Mouse (Mus musculus) forebrain, postnatal 0 days (tissue): ENCODE results near the gene Hsd17b14. TPM values are rescaled to one million over a fixed set of nuclear protein-coding genes. Genes with fewer than 3 reads are reported as not detected.

ENCODE experiments used
- ATAC-seq: fragments of 200-750 bp; cut with Nextera tagmentation; 2 replicates; pipeline ENCODE4 v1.8.0; 2017; ENCODE audit warnings: mild to moderate bottlenecking, moderate library complexity
- DNase-seq: peaks from one replicate; pipeline ENCODE4 v3.0.0-alpha.2; 2015
- H3K27ac ChIP-seq: fragments of 300-500 bp; sonication (generic); 2 replicates; pipeline ENCODE4 v1.5.1; 2014; ENCODE audit warnings: low read depth, mild to moderate bottlenecking, antibody characterized with exemption, low read length, moderate library complexity, mixed read lengths
- H3K27me3 ChIP-seq: fragments of 300-500 bp; sonication (generic); 2 replicates; pipeline ENCODE4 v1.6.1; 2014; ENCODE audit warnings: mild to moderate bottlenecking, low read length, mixed read lengths; ENCODE audit not compliant: insufficient read depth
- H3K36me3 ChIP-seq: fragments of 300-500 bp; sonication (generic); 2 replicates; pipeline ENCODE4 v1.6.1; 2014; ENCODE audit warnings: mild to moderate bottlenecking, moderate library complexity; ENCODE audit not compliant: insufficient read depth
- H3K4me1 ChIP-seq: fragments of 300-500 bp; sonication (generic); 2 replicates; pipeline ENCODE4 v1.6.1; 2014; ENCODE audit warnings: antibody characterized with exemption; ENCODE audit not compliant: insufficient read depth
- H3K4me2 ChIP-seq: fragments of 300-500 bp; sonication (generic); 2 replicates; pipeline ENCODE4 v1.6.1; 2014; ENCODE audit warnings: low read depth, mild to moderate bottlenecking, moderate library complexity
- H3K4me3 ChIP-seq: fragments of 300-500 bp; sonication (generic); 2 replicates; pipeline ENCODE4 v1.5.1; 2014; ENCODE audit warnings: low read depth, low read length, mixed read lengths
- H3K9ac ChIP-seq: fragments of 300-500 bp; sonication (generic); 2 replicates; pipeline ENCODE4 v1.6.1; 2014; ENCODE audit warnings: mild to moderate bottlenecking
- H3K9me3 ChIP-seq: fragments of 300-500 bp; sonication (generic); 2 replicates; pipeline ENCODE4 v1.6.1; 2016; ENCODE audit warnings: low read length
- CTCF ChIP-seq: sonication (generic); IDR thresholded peaks from 2 replicates; pipeline ENCODE4 v1.5.1; 2016; ENCODE audit warnings: antibody characterized with exemption, control low read depth, low read depth
- WGBS: fragments of 180-500 bp; shearing (Covaris S2); extraction: QIAGEN DNeasy Blood & Tissue Kit; methylation state at CpG from one replicate; pipeline ENCODE4 v1.1.7; 2014; 5-methylcytosine and 5-hydroxymethylcytosine counted together
- polyA plus RNA-seq: library from polyadenylated mRNA; unstranded; fragments of >200 nt; fragmentation: Nextera tagmentation; extraction: Ambion mirVana; gene quantifications from 2 replicates; pipeline ENCODE4 v1.2.1, GENCODE M21; 2015
- total RNA-seq: library from RNA; depleted of rRNA; stranded (reverse); fragments of >200 nt; gene quantifications from 2 replicates; pipeline ENCODE4 v1.2.3, GENCODE M21; 2014

The Hsd17b14 gene
- total and polyA plus RNA-seq, 2 experiments from 2014 or later, result 0.63 TPM; not detected in 1

- WGBS, result 66% methylated on average over 2 of the region's 2 CpGs
- DNase-seq (no peak), ATAC-seq (no peak)
- Histone ChIP-seq H3K27ac (no peak overlapping the region), H3K36me3 (no peaks in the 10 kb centered on the region), H3K4me2 (no peak overlapping the region), H3K4me3 (no peak overlapping the region), H3K9ac (no peak overlapping the region), H3K27me3 (no peaks in the 10 kb centered on the region), H3K9me3 (no peaks in the 10 kb centered on the region), H3K4me1 (no peaks in the 10 kb centered on the region)
- TF ChIP-seq CTCF, result no peak
These were observed 24.1 kb upstream of the Hsd17b14 start for GRCm38 (mm10) chr7:45530643-45531042.

- Histone ChIP-seq H3K4me2 (no peak overlapping the region), H3K27me3 (no peaks in the 10 kb centered on the region), H3K4me1 (peaks cover 6% of the 10 kb centered on the region), H3K9ac (no peak overlapping the region), H3K4me3 (no peak overlapping the region), H3K27ac (no peak overlapping the region), H3K9me3 (no peaks in the 10 kb centered on the region), H3K36me3 (no peaks in the 10 kb centered on the region)
- 67% methylated on average over 1 of the region's 1 CpGs for WGBS
- DNase-seq (no peak), ATAC-seq (no peak)
- TF ChIP-seq CTCF, result no peak
These were observed 19.0 kb upstream of the Hsd17b14 start for GRCm38 (mm10) chr7:45535676-45536075.

DNA sequence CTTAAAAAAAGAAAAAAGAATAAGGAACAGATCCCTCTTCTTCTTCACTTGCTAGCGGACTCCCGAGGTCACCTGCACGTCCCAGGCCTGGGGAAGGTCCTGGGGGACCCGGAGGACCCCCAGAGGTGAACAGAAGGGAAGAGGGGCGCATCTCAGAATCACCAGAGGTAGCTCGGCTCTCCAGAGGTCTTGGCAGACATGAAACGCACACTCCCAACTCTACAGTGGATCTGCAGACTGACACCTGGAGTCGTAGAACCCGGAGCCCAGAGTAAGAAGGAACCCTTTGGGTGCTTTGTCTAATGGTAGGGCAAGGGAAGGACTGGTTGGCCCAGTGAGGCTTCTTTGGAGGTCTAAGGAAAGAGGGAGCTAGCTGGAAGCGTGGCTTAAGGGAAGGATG lies 17.1 kb upstream of the Hsd17b14 start:
- WGBS, result 85% methylated on average over 10 of the region's 10 CpGs
- H3K27me3 ChIP-seq, result no peaks in the 10 kb centered on the region
- peak overlapping the region; percentile 70 for H3K9ac ChIP-seq
- ATAC-seq (no peak), DNase-seq (no peak)
- TF ChIP-seq CTCF, result no peak
- peaks cover 6% of the 10 kb centered on the region for H3K4me1 ChIP-seq
- no peaks in the 10 kb centered on the region for H3K9me3 ChIP-seq
- no peaks in the 10 kb centered on the region for H3K36me3 ChIP-seq
- peak overlapping the region; percentile 63 for H3K4me3 ChIP-seq
- no peak overlapping the region for H3K27ac ChIP-seq
- peak overlapping the region; percentile 88 for H3K4me2 ChIP-seq

DNA sequence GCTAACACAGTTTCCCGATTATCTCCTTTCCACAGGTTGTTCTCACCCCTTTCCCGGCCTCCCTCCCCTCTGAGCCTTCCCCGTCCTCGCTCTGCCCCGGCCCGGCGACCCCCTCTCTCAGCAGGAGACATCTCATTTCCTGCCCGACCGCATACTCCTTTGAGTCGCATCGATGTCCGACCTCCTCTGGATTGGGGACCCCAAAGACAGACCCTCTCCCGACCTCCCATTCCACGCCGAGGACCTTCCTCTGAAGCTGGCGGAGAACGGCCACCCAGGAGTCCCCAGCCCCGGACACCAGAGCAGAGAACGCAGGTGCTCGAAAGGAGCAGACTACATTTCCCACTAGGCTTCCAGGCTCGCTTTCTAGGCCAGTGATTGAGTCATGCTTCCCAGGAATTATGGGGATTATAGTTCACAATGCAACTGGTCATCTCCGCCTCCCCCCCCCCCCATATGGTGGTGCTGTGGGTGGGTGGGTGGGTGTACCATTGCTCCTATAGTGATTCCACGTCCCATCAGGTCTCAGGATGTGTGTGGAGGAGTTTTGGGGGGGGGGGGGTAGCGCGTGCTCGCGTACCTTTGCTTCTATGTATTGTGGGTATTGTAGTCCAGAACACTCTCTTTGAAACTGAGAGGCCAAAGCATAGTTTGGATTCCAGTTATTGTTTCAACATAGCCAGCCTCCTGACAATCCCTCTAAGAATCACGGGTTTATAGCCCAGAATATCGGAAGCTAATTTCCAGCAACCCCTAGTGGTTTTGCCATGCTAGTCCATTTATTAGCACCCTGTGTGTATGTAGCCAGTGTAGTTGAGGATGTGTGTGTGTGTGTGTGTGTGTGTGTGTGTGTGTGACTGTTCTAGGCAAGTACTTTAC lies 16.3 kb upstream of the Hsd17b14 start:
- peak; percentile 78 for DNase-seq
- Histone ChIP-seq H3K9ac (peak overlapping the region; percentile 70), H3K36me3 (no peaks in the 10 kb centered on the region), H3K4me1 (peaks cover 6% of the 10 kb centered on the region), H3K4me3 (peak overlapping the region; percentile 63), H3K27me3 (no peaks in the 10 kb centered on the region), H3K27ac (peak overlapping the region; percentile 59), H3K4me2 (peak overlapping the region; percentile 88), H3K9me3 (no peaks in the 10 kb centered on the region)
- WGBS, result 1% methylated on average over 29 of the region's 29 CpGs
- peak; percentile 62 for TF ChIP-seq CTCF
- peak; percentile 91 for ATAC-seq

DNA sequence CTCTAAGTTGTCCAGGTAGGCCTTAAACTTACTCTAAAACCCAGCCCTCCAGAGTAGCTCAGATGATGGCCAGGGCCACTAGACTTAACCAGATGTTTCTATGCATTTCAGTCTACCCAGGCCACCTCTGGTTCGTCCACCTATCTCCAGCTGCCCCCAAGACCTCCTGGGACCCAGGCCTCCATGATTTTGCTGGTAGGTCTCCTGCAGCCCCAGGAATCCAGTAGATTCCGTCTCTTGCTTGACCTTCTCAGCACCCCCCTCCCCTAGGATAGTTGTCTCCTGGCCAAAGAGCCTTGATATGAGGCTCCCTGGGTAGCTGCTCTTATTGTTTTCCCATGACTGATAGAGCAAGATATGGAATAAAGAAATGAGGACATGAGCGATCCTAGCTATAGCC lies 15.6 kb upstream of the Hsd17b14 start:
- ATAC-seq (no peak), DNase-seq (no peak)
- no peak overlapping the region for H3K27ac ChIP-seq
- no peak overlapping the region for H3K9ac ChIP-seq
- WGBS, result 76% methylated on average over 3 of the region's 3 CpGs
- no peak overlapping the region for H3K4me3 ChIP-seq
- no peaks in the 10 kb centered on the region for H3K9me3 ChIP-seq
- H3K36me3 ChIP-seq, result no peaks in the 10 kb centered on the region
- no peaks in the 10 kb centered on the region for H3K27me3 ChIP-seq
- H3K4me2 ChIP-seq, result no peak overlapping the region
- no peak for TF ChIP-seq CTCF
- H3K4me1 ChIP-seq, result peaks cover 6% of the 10 kb centered on the region

DNA sequence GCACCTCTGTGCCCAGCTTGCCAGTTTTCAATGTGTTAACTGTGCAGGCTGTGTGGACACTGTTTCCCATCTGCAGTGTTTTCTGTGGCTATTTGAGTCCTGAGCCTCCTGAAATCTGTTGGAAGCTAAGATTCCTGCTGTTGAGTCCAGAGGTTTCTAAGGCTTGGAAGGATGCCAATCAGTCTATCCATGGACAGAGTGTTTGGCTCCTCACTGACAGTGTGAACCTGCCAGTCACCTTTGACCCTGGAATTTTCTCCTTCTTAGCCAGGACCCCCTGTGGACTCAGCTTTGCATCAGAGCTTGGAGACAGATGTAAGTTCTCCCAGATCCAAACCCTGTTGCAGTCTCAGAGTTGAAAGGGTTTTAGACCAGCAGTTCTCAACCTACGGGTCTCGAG lies 14.5 kb upstream of the Hsd17b14 start:
- ATAC-seq, result no peak
- no peak overlapping the region for H3K4me2 ChIP-seq
- no peaks in the 10 kb centered on the region for H3K27me3 ChIP-seq
- DNase-seq, result no peak
- H3K36me3 ChIP-seq, result no peaks in the 10 kb centered on the region
- no peak overlapping the region for H3K4me3 ChIP-seq
- H3K27ac ChIP-seq, result no peak overlapping the region
- no peak for TF ChIP-seq CTCF
- no peaks in the 10 kb centered on the region for H3K9me3 ChIP-seq
- H3K4me1 ChIP-seq, result peaks cover 6% of the 10 kb centered on the region
- H3K9ac ChIP-seq, result no peak overlapping the region
- 67% methylated on average over 2 of the region's 2 CpGs for WGBS

GRCm38 (mm10) chr7:45544525-45544924 lies 10.2 kb upstream of the Hsd17b14 start:
- Histone ChIP-seq H3K4me2 (no peak overlapping the region), H3K9ac (no peak overlapping the region), H3K4me3 (no peak overlapping the region), H3K4me1 (no peaks in the 10 kb centered on the region), H3K27me3 (no peaks in the 10 kb centered on the region), H3K9me3 (no peaks in the 10 kb centered on the region), H3K27ac (no peak overlapping the region), H3K36me3 (no peaks in the 10 kb centered on the region)
- DNase-seq (no peak), ATAC-seq (no peak)
- 0 out of 2 replicates have a peak, but pooled peaks have one; percentile 6 for TF ChIP-seq CTCF
- WGBS, result 98% methylated on average over 1 of the region's 1 CpGs
